Mouse (Mus musculus) neural tube, embryonic 11.5 days (tissue): ENCODE measurements around the gene Gm20503. TPM values are rescaled to one million over a fixed set of nuclear protein-coding genes. Genes with fewer than 3 reads are reported as not detected.

Source experiments
- ATAC-seq: fragments of 200-750 bp; cut with Nextera tagmentation; 2 replicates; pipeline ENCODE4 v1.8.0; 2017; ENCODE audit warnings: moderate number of reproducible peaks, mild to moderate bottlenecking, moderate TSS enrichment, moderate library complexity; ENCODE audit not compliant: insufficient read depth, low FRiP score, low TSS enrichment
- DNase-seq: peaks from one replicate; pipeline ENCODE4 v3.0.0-alpha.2; 2015; ENCODE audit warnings: low spot score
- H3K27ac ChIP-seq: fragments of 300-500 bp; sonication (generic); 2 replicates; pipeline ENCODE4 v1.5.1; 2014; ENCODE audit warnings: low read depth, mild to moderate bottlenecking, low read length
- H3K27me3 ChIP-seq: fragments of 300-500 bp; sonication (generic); 2 replicates; pipeline ENCODE4 v1.6.1; 2014; ENCODE audit warnings: mild to moderate bottlenecking, low read length, mixed read lengths; ENCODE audit not compliant: control insufficient read depth, insufficient read depth
- H3K36me3 ChIP-seq: fragments of 300-500 bp; sonication (generic); 2 replicates; pipeline ENCODE4 v1.6.1; 2014; ENCODE audit warnings: mild to moderate bottlenecking, low read length, moderate library complexity, mixed read lengths; ENCODE audit not compliant: control insufficient read depth, insufficient read depth
- H3K4me1 ChIP-seq: fragments of 300-500 bp; sonication (generic); 2 replicates; pipeline ENCODE4 v1.6.1; 2014; ENCODE audit warnings: low read length, mixed read lengths; ENCODE audit not compliant: control insufficient read depth, insufficient read depth
- H3K4me2 ChIP-seq: fragments of 300-500 bp; sonication (generic); 2 replicates; pipeline ENCODE4 v1.6.1; 2014; ENCODE audit warnings: low read depth, mild to moderate bottlenecking, moderate library complexity
- H3K4me3 ChIP-seq: fragments of 300-500 bp; sonication (generic); 2 replicates; pipeline ENCODE4 v1.5.1; 2014; ENCODE audit warnings: low read depth, low read length
- H3K9ac ChIP-seq: fragments of 300-500 bp; sonication (generic); 2 replicates; pipeline ENCODE4 v1.6.1; 2014; ENCODE audit warnings: mild to moderate bottlenecking, low read length
- H3K9me3 ChIP-seq: fragments of 300-500 bp; sonication (generic); 2 replicates; pipeline ENCODE4 v1.6.1; 2016; ENCODE audit warnings: low read length; ENCODE audit not compliant: control insufficient read depth
- WGBS: fragments of 180-500 bp; shearing (Covaris S2); extraction: QIAGEN DNeasy Blood & Tissue Kit; methylation state at CpG from one replicate; pipeline ENCODE4 v1.1.7; 2014; 5-methylcytosine and 5-hydroxymethylcytosine counted together
- polyA plus RNA-seq: library from polyadenylated mRNA; unstranded; fragments of >200 nt; fragmentation: Nextera tagmentation; extraction: Ambion mirVana; gene quantifications from 2 replicates; pipeline ENCODE4 v1.2.1, GENCODE M21; 2014

The Gm20503 gene
- polyA plus RNA-seq, 1 experiment from 2014 or later, result 8.3 TPM

- Histone ChIP-seq H3K4me2 (peak within 1 kb of the TSS; percentile 87), H3K9ac (peak within 1 kb of the TSS; percentile 61), H3K27ac (no peak within 1 kb of the TSS), H3K4me1 (peaks cover 3% of the 10 kb centered on the region; the same call in 1 of the 2 replicates), H3K4me3 (peak within 1 kb of the TSS; percentile 47), H3K36me3 (no peaks in the 10 kb centered on the region), H3K27me3 (no peaks in the 10 kb centered on the region), H3K9me3 (no peaks in the 10 kb centered on the region)
- peak; percentile 82 for DNase-seq
- WGBS, result 2% methylated on average over 28 of the region's 28 CpGs
- ATAC-seq, result peak; percentile 72
Measured at GRCm38 (mm10) chr4:58986540-58987190, 16.3 kb upstream of the Gm20503 start, which contains the start of gene Ptgr1. Ptgr1 (minus strand) TSS chr4:58987119.

- Histone ChIP-seq H3K36me3 (no peaks in the 10 kb centered on the region), H3K9ac (no peak overlapping the region), H3K27me3 (no peaks in the 10 kb centered on the region), H3K4me2 (no peak overlapping the region), H3K9me3 (no peaks in the 10 kb centered on the region), H3K27ac (no peak overlapping the region), H3K4me3 (no peak overlapping the region), H3K4me1 (peaks cover 3% of the 10 kb centered on the region; the same call in 1 of the 2 replicates)
- 85% methylated on average over 7 of the region's 7 CpGs for WGBS
- no peak for DNase-seq
- ATAC-seq, result no peak
Measured at GRCm38 (mm10) chr4:58989303-58989898, 13.6 kb upstream of the Gm20503 start.

- Histone ChIP-seq H3K36me3 (no peaks in the 10 kb centered on the region), H3K9me3 (no peaks in the 10 kb centered on the region), H3K4me2 (no peak overlapping the region), H3K4me3 (no peak overlapping the region), H3K27me3 (no peaks in the 10 kb centered on the region), H3K4me1 (peaks cover 3% of the 10 kb centered on the region; the same call in 1 of the 2 replicates), H3K27ac (no peak overlapping the region), H3K9ac (no peak overlapping the region)
- ATAC-seq, result no peak
- 91% methylated on average over 17 of the region's 17 CpGs for WGBS
- DNase-seq, result no peak
Measured at GRCm38 (mm10) chr4:58990609-58991434, 12.2 kb upstream of the Gm20503 start.

- no peaks in the 10 kb centered on the region for H3K9me3 ChIP-seq
- H3K4me3 ChIP-seq, result no peak overlapping the region
- H3K27ac ChIP-seq, result no peak overlapping the region
- no peak overlapping the region for H3K9ac ChIP-seq
- H3K36me3 ChIP-seq, result no peaks in the 10 kb centered on the region
- no peak for DNase-seq
- WGBS, result 77% methylated on average over 5 of the region's 5 CpGs
- no peak for ATAC-seq
- H3K4me2 ChIP-seq, result no peak overlapping the region
- no peaks in the 10 kb centered on the region for H3K27me3 ChIP-seq
- H3K4me1 ChIP-seq, result peaks cover under 1% of the 10 kb centered on the region; the same call in 1 of the 2 replicates
Measured at GRCm38 (mm10) chr4:58992195-58992594, 10.8 kb upstream of the Gm20503 start.

GRCm38 (mm10) chr4:58994762-58995161 is 8.2 kb upstream of the Gm20503 start, which contains the start of gene Dnajc25:
Dnajc25 (plus strand) TSS chr4:58995062.
- no peak within 1 kb of the TSS for H3K4me3 ChIP-seq
- H3K4me2 ChIP-seq, result no peak within 1 kb of the TSS
- H3K9ac ChIP-seq, result no peak within 1 kb of the TSS
- no peaks in the 10 kb centered on the region for H3K9me3 ChIP-seq
- ATAC-seq (no peak), DNase-seq (no peak)
- no peaks in the 10 kb centered on the region for H3K27me3 ChIP-seq
- no peak within 1 kb of the TSS for H3K27ac ChIP-seq
- no peaks in the 10 kb centered on the region for H3K4me1 ChIP-seq
- no peaks in the 10 kb centered on the region for H3K36me3 ChIP-seq
- 94% methylated on average over 4 of the region's 4 CpGs for WGBS

- Histone ChIP-seq H3K9ac (no peak overlapping the region), H3K36me3 (no peaks in the 10 kb centered on the region), H3K27me3 (no peaks in the 10 kb centered on the region), H3K9me3 (no peaks in the 10 kb centered on the region), H3K4me1 (no peaks in the 10 kb centered on the region), H3K4me3 (no peak overlapping the region), H3K4me2 (no peak overlapping the region), H3K27ac (no peak overlapping the region)
- 77% methylated on average over 8 of the region's 8 CpGs for WGBS
- DNase-seq (no peak), ATAC-seq (no peak)
Measured at GRCm38 (mm10) chr4:58995251-58995693, 7.7 kb upstream of the Gm20503 start.

GRCm38 (mm10) chr4:58997081-58997480 is 5.9 kb upstream of the Gm20503 start:
- H3K36me3 ChIP-seq, result no peaks in the 10 kb centered on the region
- DNase-seq, result no peak
- no peak for ATAC-seq
- H3K27me3 ChIP-seq, result no peaks in the 10 kb centered on the region
- H3K4me2 ChIP-seq, result no peak overlapping the region
- H3K4me1 ChIP-seq, result no peaks in the 10 kb centered on the region
- no peak overlapping the region for H3K27ac ChIP-seq
- no peak overlapping the region for H3K4me3 ChIP-seq
- WGBS, result 81% methylated on average over 5 of the region's 5 CpGs
- no peak overlapping the region for H3K9ac ChIP-seq
- no peaks in the 10 kb centered on the region for H3K9me3 ChIP-seq

GRCm38 (mm10) chr4:58998688-58999087 is 4.3 kb upstream of the Gm20503 start:
- Histone ChIP-seq H3K27ac (no peak overlapping the region), H3K27me3 (no peaks in the 10 kb centered on the region), H3K4me1 (no peaks in the 10 kb centered on the region), H3K4me3 (no peak overlapping the region), H3K4me2 (no peak overlapping the region), H3K36me3 (no peaks in the 10 kb centered on the region), H3K9me3 (no peaks in the 10 kb centered on the region), H3K9ac (no peak overlapping the region)
- WGBS, result 92% methylated on average over 1 of the region's 1 CpGs
- DNase-seq, result no peak
- no peak for ATAC-seq
